Mouse (Mus musculus): ENCODE measurements at regions not wholly inside any gene's neighbourhood (a gene's known extent, or its start where the extent isn't known, plus 50 kb on each side); places are given as distances from the start of the nearest gene placed in this dataset.

DNA sequence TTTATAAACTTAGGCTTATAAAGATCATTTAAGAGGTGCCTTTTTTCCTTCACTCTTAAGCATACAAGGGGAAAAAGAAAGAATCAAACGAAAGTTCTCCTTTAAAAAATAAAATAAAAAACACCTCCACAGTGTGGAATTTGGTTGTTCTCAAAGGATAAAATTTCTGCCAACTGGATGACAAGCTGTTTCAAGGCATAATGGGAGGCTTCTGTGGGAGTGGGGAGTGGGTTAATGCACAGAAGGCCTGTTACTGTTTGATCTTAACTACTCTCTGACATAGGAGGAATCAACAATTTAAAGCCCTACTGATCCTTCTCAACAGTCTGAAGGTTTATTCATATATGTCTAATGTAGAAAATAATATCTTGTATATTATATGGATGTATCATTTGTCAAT is 99.2 kb upstream of the Usp25 start:
- H3K36me3 ChIP-seq (ENCODE audit: control insufficient read depth, insufficient read depth, low read length), result no peaks in the 10 kb centered on the region
- no peak overlapping the region for H3K9ac ChIP-seq (replicated peaks; ENCODE audit: low read depth, low read length)
- H3K9me3 ChIP-seq (ENCODE audit: control insufficient read depth, low read depth, low read length), result no peaks in the 10 kb centered on the region
- WGBS, result 62% methylated on average over 1 of the region's 1 CpGs
- no peaks in the 10 kb centered on the region for H3K27me3 ChIP-seq (ENCODE audit: control insufficient read depth, insufficient read depth, low read length)
- no peak overlapping the region for H3K4me2 ChIP-seq (replicated peaks; ENCODE audit: low read depth, low read length)
- ATAC-seq (ENCODE audit: insufficient number of reproducible peaks, insufficient read depth, low FRiP score, low read depth), result no peak
- H3K4me1 ChIP-seq (ENCODE audit: control insufficient read depth, insufficient read depth, low read length), result no peaks in the 10 kb centered on the region
- no peak overlapping the region for H3K4me3 ChIP-seq (ENCODE audit: low read depth, low read length)
- no peak overlapping the region for H3K27ac ChIP-seq (ENCODE audit: low read length)

DNA sequence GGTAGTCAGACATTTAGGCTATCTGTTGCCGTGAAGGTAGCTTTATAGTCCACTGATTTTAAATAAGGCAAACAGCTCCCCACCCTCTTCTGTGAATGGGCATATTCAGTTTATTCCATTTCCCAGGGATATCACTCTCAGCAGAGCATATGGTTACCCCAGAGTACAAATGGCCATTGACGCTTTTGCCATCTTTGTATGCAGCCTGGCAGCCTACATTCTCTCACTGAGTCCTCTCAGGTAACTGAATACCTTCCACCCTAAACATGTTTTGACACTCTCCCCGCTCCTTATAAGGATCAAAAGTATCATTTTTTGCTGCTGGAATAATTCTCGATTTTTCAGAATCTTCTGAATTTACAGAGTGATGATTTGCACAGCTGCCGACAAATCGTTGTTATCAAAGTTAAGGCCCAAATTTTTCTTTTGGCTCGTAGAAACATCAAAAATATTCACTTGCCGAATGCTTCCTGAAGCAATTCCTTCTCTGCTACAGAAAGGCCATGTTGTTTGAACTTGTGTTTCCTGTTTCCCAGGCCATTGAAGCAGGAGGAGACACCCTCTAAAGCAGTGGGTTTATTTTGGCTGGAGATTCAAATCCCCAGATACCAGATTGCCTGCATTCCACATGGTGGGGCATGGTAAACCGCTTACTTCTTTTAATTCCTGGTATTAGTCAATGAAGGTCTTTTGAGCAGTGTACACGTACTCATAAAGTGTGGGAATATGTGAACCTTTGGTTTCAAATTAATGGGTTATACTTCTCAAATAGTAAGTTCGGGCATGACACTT is 108.1 kb upstream of the Usp25 start:
- Histone ChIP-seq H3K36me3 (ENCODE audit: control insufficient read depth, insufficient read depth, low read length) (no peaks in the 10 kb centered on the region), H3K9ac (replicated peaks; ENCODE audit: low read depth, low read length) (no peak overlapping the region), H3K9me3 (ENCODE audit: control insufficient read depth, low read depth, low read length) (no peaks in the 10 kb centered on the region), H3K4me2 (replicated peaks; ENCODE audit: low read depth, low read length) (no peak overlapping the region), H3K27me3 (ENCODE audit: control insufficient read depth, insufficient read depth, low read length) (no peaks in the 10 kb centered on the region), H3K27ac (ENCODE audit: low read length) (no peak overlapping the region), H3K4me1 (ENCODE audit: control insufficient read depth, insufficient read depth, low read length) (no peaks in the 10 kb centered on the region), H3K4me3 (ENCODE audit: low read depth, low read length) (no peak overlapping the region)
- 80% methylated on average over 11 of the region's 11 CpGs for WGBS
- no peak for ATAC-seq (ENCODE audit: insufficient number of reproducible peaks, insufficient read depth, low FRiP score, low read depth)

DNA sequence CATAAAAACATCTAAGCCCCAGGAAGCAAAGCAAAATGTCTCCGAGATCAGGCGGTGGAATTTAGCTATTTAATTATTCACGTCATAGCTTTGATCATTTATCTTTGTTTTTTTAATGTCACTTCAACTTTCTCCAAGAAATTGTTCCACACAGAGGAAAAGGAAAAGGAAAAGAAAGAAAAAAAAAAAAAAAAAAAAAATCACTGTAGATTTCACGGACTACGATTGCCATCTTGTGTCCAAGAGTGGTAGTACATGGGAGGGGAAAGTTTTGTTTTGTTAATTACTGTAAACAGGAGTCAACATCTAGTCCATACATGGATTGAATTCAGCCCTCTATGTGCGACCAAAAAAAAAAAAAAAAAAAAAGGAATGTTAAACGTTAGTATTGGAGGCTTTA is 114.4 kb upstream of the Usp25 start:
- H3K27me3 ChIP-seq (ENCODE audit: control insufficient read depth, insufficient read depth, low read length), result no peaks in the 10 kb centered on the region
- no peaks in the 10 kb centered on the region for H3K4me1 ChIP-seq (ENCODE audit: control insufficient read depth, insufficient read depth, low read length)
- no peak overlapping the region for H3K27ac ChIP-seq (ENCODE audit: low read length)
- H3K9ac ChIP-seq (replicated peaks; ENCODE audit: low read depth, low read length), result no peak overlapping the region
- no peak for ATAC-seq (ENCODE audit: insufficient number of reproducible peaks, insufficient read depth, low FRiP score, low read depth)
- no peaks in the 10 kb centered on the region for H3K36me3 ChIP-seq (ENCODE audit: control insufficient read depth, insufficient read depth, low read length)
- H3K4me2 ChIP-seq (replicated peaks; ENCODE audit: low read depth, low read length), result no peak overlapping the region
- 6% methylated on average over 7 of the region's 7 CpGs for WGBS
- no peak overlapping the region for H3K4me3 ChIP-seq (ENCODE audit: low read depth, low read length)
- no peaks in the 10 kb centered on the region for H3K9me3 ChIP-seq (ENCODE audit: control insufficient read depth, low read depth, low read length)

DNA sequence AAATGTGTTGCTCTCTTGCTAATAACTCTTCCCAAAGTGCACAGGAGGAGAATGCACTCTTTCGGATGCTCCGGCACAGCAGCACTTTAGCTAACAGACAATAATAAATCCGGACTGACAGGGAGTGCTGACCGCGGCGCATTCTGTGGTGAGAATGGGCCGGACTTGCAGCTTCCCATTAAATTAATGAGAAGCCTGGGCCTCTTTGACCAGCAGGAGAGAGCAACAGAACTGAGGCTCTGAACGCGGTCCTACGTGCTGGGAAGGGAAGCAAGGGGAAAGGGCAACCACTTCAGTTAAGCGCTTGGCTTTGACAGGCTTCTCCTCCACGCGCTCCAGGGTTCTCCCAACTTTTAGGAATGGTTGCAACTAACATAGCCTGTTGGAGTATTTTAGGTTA is 117.2 kb upstream of the Usp25 start:
- no peak; the same call in 1 of the 2 replicates for ATAC-seq (ENCODE audit: insufficient number of reproducible peaks, insufficient read depth, low FRiP score, low read depth)
- WGBS, result 10% methylated on average over 13 of the region's 13 CpGs
- no peak overlapping the region for H3K9ac ChIP-seq (replicated peaks; ENCODE audit: low read depth, low read length)
- H3K27me3 ChIP-seq (ENCODE audit: control insufficient read depth, insufficient read depth, low read length), result no peaks in the 10 kb centered on the region
- H3K9me3 ChIP-seq (ENCODE audit: control insufficient read depth, low read depth, low read length), result no peaks in the 10 kb centered on the region
- H3K4me3 ChIP-seq (ENCODE audit: low read depth, low read length), result no peak overlapping the region
- no peak overlapping the region for H3K27ac ChIP-seq (ENCODE audit: low read length)
- no peaks in the 10 kb centered on the region for H3K36me3 ChIP-seq (ENCODE audit: control insufficient read depth, insufficient read depth, low read length)
- H3K4me2 ChIP-seq (replicated peaks; ENCODE audit: low read depth, low read length), result 0 out of 2 replicates have a peak overlapping the region, but pooled peaks have one; percentile 22
- H3K4me1 ChIP-seq (ENCODE audit: control insufficient read depth, insufficient read depth, low read length), result no peaks in the 10 kb centered on the region

DNA sequence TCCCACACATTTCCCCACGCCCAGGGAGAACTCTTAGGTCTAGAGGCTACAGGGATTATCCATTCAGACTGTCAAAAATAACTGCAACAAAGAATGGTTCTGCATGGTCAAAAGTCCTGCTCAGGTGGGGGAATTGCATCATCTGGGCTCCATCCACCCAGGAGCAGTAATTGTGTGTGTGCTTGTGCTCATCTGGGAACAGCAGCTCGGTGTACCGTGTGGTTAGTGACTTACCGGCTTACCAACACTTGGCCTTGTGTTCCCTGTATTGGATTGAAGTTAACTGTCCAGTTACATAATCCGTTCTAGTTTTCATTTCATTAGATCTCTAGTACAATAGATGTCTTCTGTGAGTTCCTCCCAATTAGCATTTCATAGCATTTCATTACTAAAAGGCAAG is 117.7 kb upstream of the Usp25 start:
- no peak for ATAC-seq (ENCODE audit: insufficient number of reproducible peaks, insufficient read depth, low FRiP score, low read depth)
- H3K4me3 ChIP-seq (ENCODE audit: low read depth, low read length), result no peak overlapping the region
- H3K4me2 ChIP-seq (replicated peaks; ENCODE audit: low read depth, low read length), result no peak overlapping the region
- no peaks in the 10 kb centered on the region for H3K36me3 ChIP-seq (ENCODE audit: control insufficient read depth, insufficient read depth, low read length)
- no peaks in the 10 kb centered on the region for H3K4me1 ChIP-seq (ENCODE audit: control insufficient read depth, insufficient read depth, low read length)
- H3K9ac ChIP-seq (replicated peaks; ENCODE audit: low read depth, low read length), result no peak overlapping the region
- H3K27ac ChIP-seq (ENCODE audit: low read length), result no peak overlapping the region
- WGBS, result 62% methylated on average over 5 of the region's 5 CpGs
- H3K27me3 ChIP-seq (ENCODE audit: control insufficient read depth, insufficient read depth, low read length), result no peaks in the 10 kb centered on the region
- no peaks in the 10 kb centered on the region for H3K9me3 ChIP-seq (ENCODE audit: control insufficient read depth, low read depth, low read length)

DNA sequence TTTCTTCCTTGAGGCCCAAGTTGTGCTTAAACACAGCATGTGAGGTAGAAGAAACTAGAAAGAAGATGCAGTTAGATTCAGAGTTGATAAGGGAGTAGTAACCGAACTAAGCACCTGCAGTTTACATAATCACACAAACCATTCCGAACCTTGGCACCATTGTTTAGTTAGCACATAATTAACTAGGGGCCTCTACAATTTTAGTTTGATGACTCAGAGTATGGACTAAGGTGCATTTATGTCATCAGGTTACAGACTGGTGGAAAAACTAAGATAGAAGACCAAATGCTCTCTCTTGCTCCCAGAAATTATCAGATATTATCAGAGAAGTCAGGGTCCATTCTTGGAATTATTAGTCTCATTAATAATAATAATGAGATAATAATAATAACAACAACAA is 134.9 kb upstream of the Usp25 start:
- WGBS, result 53% methylated on average over 2 of the region's 2 CpGs
- no peaks in the 10 kb centered on the region for H3K9me3 ChIP-seq (ENCODE audit: control insufficient read depth, low read depth, low read length)
- no peaks in the 10 kb centered on the region for H3K27me3 ChIP-seq (ENCODE audit: control insufficient read depth, insufficient read depth, low read length)
- H3K4me1 ChIP-seq (ENCODE audit: control insufficient read depth, insufficient read depth, low read length), result no peaks in the 10 kb centered on the region
- no peak overlapping the region for H3K4me3 ChIP-seq (ENCODE audit: low read depth, low read length)
- H3K27ac ChIP-seq (ENCODE audit: low read length), result no peak overlapping the region
- no peak overlapping the region for H3K9ac ChIP-seq (replicated peaks; ENCODE audit: low read depth, low read length)
- ATAC-seq (ENCODE audit: insufficient number of reproducible peaks, insufficient read depth, low FRiP score, low read depth), result no peak
- H3K4me2 ChIP-seq (replicated peaks; ENCODE audit: low read depth, low read length), result no peak overlapping the region
- no peaks in the 10 kb centered on the region for H3K36me3 ChIP-seq (ENCODE audit: control insufficient read depth, insufficient read depth, low read length)

DNA sequence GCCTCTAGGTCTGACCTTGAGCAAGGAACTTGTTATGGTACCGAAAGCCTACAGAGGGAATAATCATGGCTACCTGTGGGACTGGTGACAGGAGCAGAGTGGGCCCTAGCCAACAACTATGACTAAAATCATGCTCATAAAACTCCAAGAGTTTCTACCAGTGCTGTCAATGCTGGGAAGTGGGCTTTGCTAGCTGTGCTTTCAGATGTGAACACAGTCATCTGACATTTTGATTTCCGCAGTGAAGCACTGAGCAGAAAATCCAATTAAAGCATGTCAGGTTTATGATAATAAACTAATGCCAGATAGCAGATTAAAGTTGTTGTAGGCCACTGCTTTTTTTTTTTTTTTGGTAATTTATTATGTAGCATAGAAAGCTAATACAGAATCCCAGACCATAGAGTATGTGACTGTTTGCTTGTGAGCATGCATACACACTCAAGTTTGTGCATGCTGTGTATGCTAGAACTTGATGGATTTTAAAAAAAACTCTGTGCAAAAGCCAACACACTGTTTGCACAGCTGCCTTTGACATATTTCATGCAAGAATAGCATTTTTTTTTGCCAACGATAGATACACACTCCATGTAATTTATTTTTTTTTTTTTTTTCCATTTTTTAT is 138.0 kb upstream of the Usp25 start:
- Histone ChIP-seq H3K27me3 (ENCODE audit: control insufficient read depth, insufficient read depth, low read length) (no peaks in the 10 kb centered on the region), H3K4me2 (replicated peaks; ENCODE audit: low read depth, low read length) (no peak overlapping the region), H3K4me3 (ENCODE audit: low read depth, low read length) (no peak overlapping the region), H3K9ac (replicated peaks; ENCODE audit: low read depth, low read length) (no peak overlapping the region), H3K27ac (ENCODE audit: low read length) (no peak overlapping the region), H3K36me3 (ENCODE audit: control insufficient read depth, insufficient read depth, low read length) (no peaks in the 10 kb centered on the region), H3K4me1 (ENCODE audit: control insufficient read depth, insufficient read depth, low read length) (no peaks in the 10 kb centered on the region), H3K9me3 (ENCODE audit: control insufficient read depth, low read depth, low read length) (no peaks in the 10 kb centered on the region)
- no peak for ATAC-seq (ENCODE audit: insufficient number of reproducible peaks, insufficient read depth, low FRiP score, low read depth)
- 84% methylated on average over 3 of the region's 3 CpGs for WGBS

DNA sequence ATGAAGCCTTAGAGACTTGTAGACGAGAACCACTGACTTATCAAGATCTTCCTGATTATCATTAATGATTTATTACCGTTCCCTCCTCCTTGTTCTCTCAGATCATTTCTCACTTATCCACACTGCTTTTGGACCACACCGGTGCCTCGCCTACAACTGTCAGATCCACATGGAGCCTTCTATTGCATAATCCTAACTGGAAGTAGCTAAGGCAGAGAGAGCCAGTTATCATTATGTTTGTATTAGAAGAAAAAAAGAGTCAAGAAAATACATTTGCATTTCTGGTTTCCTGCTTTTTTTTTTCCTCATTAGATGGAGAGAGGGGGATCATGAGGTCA is 147.1 kb upstream of the Usp25 start:
- Histone ChIP-seq H3K9ac (replicated peaks; ENCODE audit: low read depth, low read length) (no peak overlapping the region), H3K4me1 (ENCODE audit: control insufficient read depth, insufficient read depth, low read length) (no peaks in the 10 kb centered on the region), H3K9me3 (ENCODE audit: control insufficient read depth, low read depth, low read length) (no peaks in the 10 kb centered on the region), H3K4me2 (replicated peaks; ENCODE audit: low read depth, low read length) (no peak overlapping the region), H3K36me3 (ENCODE audit: control insufficient read depth, insufficient read depth, low read length) (no peaks in the 10 kb centered on the region), H3K27me3 (ENCODE audit: control insufficient read depth, insufficient read depth, low read length) (no peaks in the 10 kb centered on the region), H3K27ac (ENCODE audit: low read length) (no peak overlapping the region), H3K4me3 (ENCODE audit: low read depth, low read length) (no peak overlapping the region)
- ATAC-seq (ENCODE audit: insufficient number of reproducible peaks, insufficient read depth, low FRiP score, low read depth), result no peak
- 29% methylated on average over 4 of the region's 4 CpGs for WGBS

Measured in stomach, embryonic 14.5 days (tissue).